Mouse (Mus musculus): ENCODE results near the gene Galk2. TPM values are rescaled to one million over a fixed set of nuclear protein-coding genes. Genes with fewer than 3 reads are reported as not detected.
A peak's percentile ranks its signal among the peaks of the same experiment; 100 is the strongest.

Gene Galk2
- polyA plus RNA-seq, 1 experiment from 2014 or later, result 9.5 TPM

DNA sequence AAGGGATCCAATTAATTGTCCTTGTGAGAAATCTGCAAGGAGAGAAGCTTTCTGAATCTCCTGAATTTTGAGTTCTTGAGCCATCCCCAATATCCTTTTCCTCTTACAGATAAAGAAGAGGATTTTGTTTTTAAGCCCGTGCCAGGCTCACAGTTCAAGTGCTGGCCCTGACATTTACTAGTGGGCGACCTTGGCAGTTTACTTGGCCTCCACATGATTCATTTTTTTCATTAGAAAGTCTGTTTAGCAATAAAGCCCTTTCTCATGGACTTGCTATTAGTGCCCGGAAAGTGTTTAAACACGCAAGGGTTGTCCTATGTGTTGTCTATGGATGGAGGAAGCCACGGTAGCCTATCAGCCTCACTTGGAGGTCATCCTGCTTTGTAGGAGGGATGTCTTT, 64.4 kb downstream of the Galk2 start:
- Histone ChIP-seq H3K27ac (replicated peaks) (no peak overlapping the region), H3K36me3 (replicated peaks) (no peaks in the 10 kb centered on the region), H3K4me3 (replicated peaks) (no peak overlapping the region), H3K4me2 (no peak overlapping the region), H3K9me3 (replicated peaks) (no peaks in the 10 kb centered on the region), H3K9ac (no peak overlapping the region), H3K27me3 (no peaks in the 10 kb centered on the region), H3K4me1 (replicated peaks) (no peaks in the 10 kb centered on the region)
- WGBS (ENCODE audit: insufficient replicate concordance), result 70% methylated on average over 5 of the region's 5 CpGs
- ATAC-seq (ENCODE audit: insufficient read depth), result no peak

DNA sequence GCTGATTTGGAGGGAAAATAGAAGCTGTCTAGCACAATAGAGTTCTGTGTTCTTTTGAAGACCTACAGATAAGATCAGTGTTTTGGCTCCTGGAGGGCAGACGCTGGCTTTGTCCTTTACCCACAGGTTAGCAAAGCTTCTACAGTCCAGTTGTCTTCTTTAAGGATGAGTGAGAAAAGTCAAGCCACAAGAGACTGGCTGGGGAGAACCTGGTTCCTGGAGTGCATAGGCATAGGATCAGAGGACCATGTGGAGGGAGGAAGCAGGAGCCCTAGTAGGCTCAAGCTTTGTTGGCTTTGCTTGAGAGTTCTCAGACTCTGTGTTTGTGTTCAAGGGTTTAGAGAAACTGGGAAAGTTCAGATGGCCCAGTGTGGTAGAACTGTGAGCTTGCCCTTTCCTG, 65.6 kb downstream of the Galk2 start:
- Histone ChIP-seq H3K4me3 (replicated peaks) (no peak overlapping the region), H3K9ac (no peak overlapping the region), H3K27ac (replicated peaks) (no peak overlapping the region), H3K4me1 (replicated peaks) (no peaks in the 10 kb centered on the region), H3K4me2 (no peak overlapping the region), H3K27me3 (no peaks in the 10 kb centered on the region), H3K9me3 (replicated peaks) (no peaks in the 10 kb centered on the region), H3K36me3 (replicated peaks) (no peaks in the 10 kb centered on the region)
- 49% methylated on average over 1 of the region's 1 CpGs for WGBS (ENCODE audit: insufficient replicate concordance)
- no peak for ATAC-seq (ENCODE audit: insufficient read depth)

DNA sequence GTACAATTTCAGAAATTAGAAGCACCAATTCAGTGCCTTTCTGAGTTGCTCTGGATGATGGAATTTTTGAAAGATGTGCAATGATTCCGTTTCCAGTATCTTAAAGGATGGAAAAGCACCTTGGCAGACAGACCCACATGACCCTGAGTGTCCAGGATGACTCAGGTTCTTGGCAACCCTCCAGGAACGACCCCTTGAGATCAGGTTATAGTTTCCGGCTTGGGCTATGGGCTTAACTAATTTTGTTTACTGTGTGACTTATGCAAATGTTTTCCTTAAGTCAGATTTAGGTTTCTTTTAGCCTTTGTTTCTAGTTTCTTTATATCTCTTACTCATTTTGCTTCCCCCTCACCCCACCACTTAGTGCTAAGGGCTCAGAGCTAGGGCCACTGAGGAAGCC, 66.2 kb downstream of the Galk2 start:
- Histone ChIP-seq H3K27ac (replicated peaks) (no peak overlapping the region), H3K9ac (no peak overlapping the region), H3K9me3 (replicated peaks) (no peaks in the 10 kb centered on the region), H3K36me3 (replicated peaks) (no peaks in the 10 kb centered on the region), H3K4me3 (replicated peaks) (no peak overlapping the region), H3K4me1 (replicated peaks) (no peaks in the 10 kb centered on the region), H3K27me3 (no peaks in the 10 kb centered on the region), H3K4me2 (no peak overlapping the region)
- WGBS (ENCODE audit: insufficient replicate concordance), result 47% methylated on average over 3 of the region's 3 CpGs
- no peak for ATAC-seq (ENCODE audit: insufficient read depth)

DNA sequence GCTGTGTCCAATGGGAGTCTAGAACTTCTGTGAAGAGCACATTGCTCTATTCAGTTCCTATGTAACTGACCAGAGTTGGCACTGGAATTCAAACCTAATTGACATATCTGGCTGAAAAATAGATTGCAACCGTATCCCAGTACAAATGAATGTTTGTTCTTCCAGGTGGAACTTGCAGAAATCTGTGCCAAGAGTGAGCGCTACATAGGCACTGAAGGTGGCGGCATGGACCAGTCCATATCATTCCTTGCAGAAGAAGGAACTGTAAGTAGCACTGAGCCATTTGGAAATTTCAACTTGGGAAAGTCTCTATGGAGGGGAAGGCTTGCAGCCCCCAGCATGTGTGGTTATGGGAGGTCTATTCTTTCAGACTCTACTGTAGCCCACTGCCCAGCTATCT, 70.5 kb downstream of the Galk2 start:
- H3K36me3 ChIP-seq (replicated peaks), result no peaks in the 10 kb centered on the region
- WGBS (ENCODE audit: insufficient replicate concordance), result 77% methylated on average over 3 of the region's 3 CpGs
- H3K4me1 ChIP-seq (replicated peaks), result no peaks in the 10 kb centered on the region
- H3K4me2 ChIP-seq, result no peak overlapping the region
- ATAC-seq (ENCODE audit: insufficient read depth), result no peak
- no peak overlapping the region for H3K27ac ChIP-seq (replicated peaks)
- no peaks in the 10 kb centered on the region for H3K27me3 ChIP-seq
- no peak overlapping the region for H3K4me3 ChIP-seq (replicated peaks)
- H3K9ac ChIP-seq, result no peak overlapping the region
- H3K9me3 ChIP-seq (replicated peaks), result no peaks in the 10 kb centered on the region

DNA sequence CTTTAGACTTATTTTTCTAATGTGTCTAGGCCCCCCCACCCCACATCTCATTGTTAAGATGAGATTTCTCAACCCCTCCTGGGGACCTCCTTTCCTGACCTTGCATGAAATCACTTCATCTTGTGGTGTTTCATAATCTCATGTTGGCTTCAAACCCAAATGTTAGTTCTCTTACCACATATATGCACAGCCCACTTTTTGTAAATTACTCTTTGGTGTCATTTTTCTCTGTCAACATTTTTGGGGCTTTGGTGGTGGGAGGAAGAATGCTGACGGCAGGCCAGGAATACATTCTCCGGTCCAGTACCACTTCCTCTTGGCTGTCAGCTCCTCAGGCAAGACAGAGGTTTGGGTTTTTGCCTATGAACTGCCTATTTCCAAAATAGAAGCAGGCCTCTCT, 71.0 kb downstream of the Galk2 start:
- no peak for ATAC-seq (ENCODE audit: insufficient read depth)
- H3K9ac ChIP-seq, result no peak overlapping the region
- H3K9me3 ChIP-seq (replicated peaks), result no peaks in the 10 kb centered on the region
- H3K27ac ChIP-seq (replicated peaks), result no peak overlapping the region
- no peak overlapping the region for H3K4me2 ChIP-seq
- H3K4me1 ChIP-seq (replicated peaks), result no peaks in the 10 kb centered on the region
- H3K4me3 ChIP-seq (replicated peaks), result no peak overlapping the region
- no peaks in the 10 kb centered on the region for H3K36me3 ChIP-seq (replicated peaks)
- 57% methylated on average over 2 of the region's 2 CpGs for WGBS (ENCODE audit: insufficient replicate concordance)
- no peaks in the 10 kb centered on the region for H3K27me3 ChIP-seq

DNA sequence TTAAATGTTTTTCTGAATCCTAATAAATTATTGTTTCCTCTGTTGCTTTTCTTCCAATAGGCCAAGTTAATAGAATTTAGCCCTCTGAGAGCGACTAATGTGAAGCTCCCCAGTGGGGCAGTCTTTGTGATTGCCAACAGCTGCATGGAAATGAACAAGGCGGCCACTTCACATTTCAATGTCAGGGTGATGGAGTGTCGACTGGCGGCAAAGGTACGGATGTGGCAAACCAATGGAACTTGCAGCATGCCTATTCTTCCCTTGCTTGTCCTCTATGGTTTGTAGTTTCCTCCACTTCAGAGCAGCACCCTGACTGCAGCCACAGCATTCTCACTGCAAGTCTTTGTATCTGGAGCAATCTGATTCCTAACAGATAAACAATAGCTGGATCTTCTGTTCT, 72.3 kb downstream of the Galk2 start:
- Histone ChIP-seq H3K27ac (replicated peaks) (no peak overlapping the region), H3K4me2 (no peak overlapping the region), H3K9ac (no peak overlapping the region), H3K9me3 (replicated peaks) (no peaks in the 10 kb centered on the region), H3K4me1 (replicated peaks) (no peaks in the 10 kb centered on the region), H3K27me3 (no peaks in the 10 kb centered on the region), H3K36me3 (replicated peaks) (no peaks in the 10 kb centered on the region), H3K4me3 (replicated peaks) (no peak overlapping the region)
- no peak for ATAC-seq (ENCODE audit: insufficient read depth)
- 61% methylated on average over 5 of the region's 5 CpGs for WGBS (ENCODE audit: insufficient replicate concordance)

DNA sequence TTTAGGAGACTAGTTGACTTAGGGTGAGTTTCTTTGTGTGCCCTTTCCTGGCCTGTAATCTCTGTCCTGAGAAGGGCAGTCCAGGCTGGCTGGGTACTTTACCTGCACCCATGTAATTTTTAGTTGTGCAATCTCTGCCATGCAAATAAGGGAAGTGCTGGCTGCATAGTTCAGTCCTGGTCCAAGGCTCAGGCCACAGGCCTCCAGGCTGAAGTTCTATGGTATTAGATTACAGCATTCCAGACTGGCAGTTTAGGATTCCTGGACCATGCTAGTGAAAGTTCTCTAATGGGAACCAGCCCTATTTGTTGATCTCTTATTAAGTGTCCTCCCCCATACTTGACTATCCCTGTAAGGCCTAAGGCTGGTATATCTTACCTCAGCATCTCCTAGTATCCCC, 73.8 kb downstream of the Galk2 start:
- no peak overlapping the region for H3K27ac ChIP-seq (replicated peaks)
- no peak overlapping the region for H3K4me2 ChIP-seq
- H3K4me3 ChIP-seq (replicated peaks), result no peak overlapping the region
- H3K9me3 ChIP-seq (replicated peaks), result no peaks in the 10 kb centered on the region
- ATAC-seq (ENCODE audit: insufficient read depth), result peak; percentile 56
- no peaks in the 10 kb centered on the region for H3K36me3 ChIP-seq (replicated peaks)
- H3K4me1 ChIP-seq (replicated peaks), result no peaks in the 10 kb centered on the region
- H3K27me3 ChIP-seq, result no peaks in the 10 kb centered on the region
- no peak overlapping the region for H3K9ac ChIP-seq

DNA sequence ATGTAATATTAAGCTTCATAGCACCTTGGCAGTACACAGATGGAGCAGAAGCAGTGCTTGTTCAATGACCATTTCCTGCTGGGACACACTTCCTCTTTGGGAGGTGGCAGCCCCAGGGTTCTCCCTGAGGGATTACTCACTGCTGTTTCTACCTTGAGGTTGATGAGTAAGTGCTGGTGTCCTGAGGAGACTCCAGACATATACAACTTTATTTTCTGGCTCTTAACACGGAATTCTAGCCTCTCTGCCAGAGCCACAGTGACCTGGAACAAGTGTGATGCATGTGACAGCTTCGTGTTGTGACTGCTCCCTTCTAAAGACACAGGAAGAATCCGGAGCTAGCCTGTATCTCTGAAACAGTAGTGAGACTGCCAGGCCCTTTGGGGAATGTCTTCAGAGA, 75.1 kb downstream of the Galk2 start:
- H3K9me3 ChIP-seq (replicated peaks), result no peaks in the 10 kb centered on the region
- H3K4me1 ChIP-seq (replicated peaks), result no peaks in the 10 kb centered on the region
- H3K4me3 ChIP-seq (replicated peaks), result no peak overlapping the region
- ATAC-seq (ENCODE audit: insufficient read depth), result no peak
- H3K9ac ChIP-seq, result no peak overlapping the region
- no peaks in the 10 kb centered on the region for H3K27me3 ChIP-seq
- no peak overlapping the region for H3K4me2 ChIP-seq
- 45% methylated on average over 3 of the region's 3 CpGs for WGBS (ENCODE audit: insufficient replicate concordance)
- H3K27ac ChIP-seq (replicated peaks), result no peak overlapping the region
- H3K36me3 ChIP-seq (replicated peaks), result no peaks in the 10 kb centered on the region

DNA sequence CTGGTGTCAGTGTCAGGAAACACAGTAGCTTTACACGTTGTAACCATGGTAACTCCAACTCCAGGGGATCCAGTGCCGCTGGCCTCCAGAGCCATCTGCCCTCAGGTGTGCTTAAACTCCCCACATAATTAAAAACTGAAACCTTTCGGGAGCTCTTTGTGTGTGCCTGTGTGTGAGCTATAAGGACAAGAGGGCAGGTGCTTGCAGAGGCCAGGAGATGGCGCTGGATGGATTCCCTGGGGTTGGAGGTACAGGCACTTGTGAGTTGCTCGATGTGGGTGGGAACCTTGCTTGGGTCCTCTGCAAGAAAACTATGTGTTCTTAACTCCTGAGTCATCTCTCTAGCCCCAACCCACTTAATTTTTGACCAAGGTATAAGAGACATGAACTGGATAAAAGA, 77.5 kb downstream of the Galk2 start:
- no peak overlapping the region for H3K27ac ChIP-seq (replicated peaks)
- H3K4me3 ChIP-seq (replicated peaks), result no peak overlapping the region
- no peaks in the 10 kb centered on the region for H3K36me3 ChIP-seq (replicated peaks)
- H3K4me2 ChIP-seq, result no peak overlapping the region
- no peak for ATAC-seq (ENCODE audit: insufficient read depth)
- no peaks in the 10 kb centered on the region for H3K9me3 ChIP-seq (replicated peaks)
- no peaks in the 10 kb centered on the region for H3K27me3 ChIP-seq
- no peaks in the 10 kb centered on the region for H3K4me1 ChIP-seq (replicated peaks)
- no peak overlapping the region for H3K9ac ChIP-seq
- WGBS (ENCODE audit: insufficient replicate concordance), result 58% methylated on average over 5 of the region's 5 CpGs

DNA sequence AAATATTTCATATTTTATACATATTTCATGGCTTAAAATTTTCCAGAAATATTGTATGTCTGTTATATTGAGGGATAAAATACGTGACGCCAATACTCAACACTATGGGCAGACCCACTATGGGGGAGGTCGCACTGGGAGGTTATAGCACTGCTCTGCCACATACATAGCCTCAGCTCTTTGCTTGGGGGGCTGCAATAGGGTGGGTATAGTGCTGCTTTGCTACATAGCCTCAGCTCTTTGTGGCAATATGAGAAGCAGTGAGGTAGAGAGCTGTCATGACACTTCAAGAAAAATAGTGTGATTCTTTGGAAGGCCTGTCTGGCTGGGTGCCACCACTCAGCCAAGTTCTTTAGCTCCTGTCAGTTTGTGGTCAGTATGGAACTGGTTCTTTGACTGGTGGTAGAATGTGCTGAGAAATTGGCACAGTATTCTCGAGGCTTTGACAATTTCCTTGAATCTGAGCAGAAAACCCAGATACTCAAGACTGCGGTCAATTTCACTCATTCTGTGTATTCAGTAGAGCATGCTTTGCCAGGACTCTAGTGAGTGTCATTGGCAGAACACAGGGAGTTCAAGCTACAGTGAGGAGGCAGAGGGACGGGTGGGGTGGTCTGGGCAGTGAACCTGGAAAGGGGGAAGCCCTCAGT, 80.2 kb downstream of the Galk2 start:
- no peak for ATAC-seq (ENCODE audit: insufficient read depth)
- Histone ChIP-seq H3K4me1 (replicated peaks) (no peaks in the 10 kb centered on the region), H3K27me3 (no peaks in the 10 kb centered on the region), H3K27ac (replicated peaks) (no peak overlapping the region), H3K4me3 (replicated peaks) (no peak overlapping the region), H3K36me3 (replicated peaks) (no peaks in the 10 kb centered on the region), H3K9ac (no peak overlapping the region), H3K4me2 (no peak overlapping the region), H3K9me3 (replicated peaks) (no peaks in the 10 kb centered on the region)
- WGBS (ENCODE audit: insufficient replicate concordance), result 72% methylated on average over 6 of the region's 6 CpGs

DNA sequence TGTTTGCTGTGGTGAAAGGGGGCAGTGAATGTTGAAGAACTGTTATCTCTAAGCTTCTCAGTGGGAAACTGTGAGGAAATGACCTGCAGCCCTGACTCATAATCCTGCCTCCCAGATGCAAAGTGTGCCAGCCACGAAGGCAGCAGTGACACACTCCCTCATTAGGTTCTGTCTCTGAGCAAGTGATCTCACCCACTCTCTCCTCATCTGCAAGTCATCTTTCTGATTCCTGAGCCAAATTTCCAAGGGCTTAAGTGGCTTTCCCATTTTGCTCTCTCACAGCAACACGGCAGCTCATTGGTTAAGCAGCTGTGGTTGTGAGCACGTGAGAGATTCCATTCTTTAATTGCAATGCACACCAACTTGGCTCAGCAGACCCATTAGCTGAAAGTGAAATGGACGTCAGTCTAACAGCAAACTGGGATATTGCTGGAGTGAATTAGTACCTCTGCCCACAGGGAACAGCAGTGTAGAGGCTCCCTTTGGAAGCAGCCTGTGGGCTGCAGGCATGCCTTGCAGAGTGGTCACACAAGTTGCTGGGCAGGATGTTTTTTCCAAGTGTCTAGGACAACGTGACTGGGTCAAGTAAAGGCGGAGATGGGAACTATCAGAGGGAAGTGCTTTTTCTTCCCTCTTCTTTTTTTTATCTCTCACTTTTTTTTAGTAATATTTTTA, 82.3 kb downstream of the Galk2 start:
- no peak overlapping the region for H3K4me3 ChIP-seq (replicated peaks)
- ATAC-seq (ENCODE audit: insufficient read depth), result no peak
- 61% methylated on average over 6 of the region's 6 CpGs for WGBS (ENCODE audit: insufficient replicate concordance)
- H3K9me3 ChIP-seq (replicated peaks), result no peaks in the 10 kb centered on the region
- no peaks in the 10 kb centered on the region for H3K27me3 ChIP-seq
- H3K9ac ChIP-seq, result no peak overlapping the region
- H3K4me2 ChIP-seq, result no peak overlapping the region
- H3K36me3 ChIP-seq (replicated peaks), result no peaks in the 10 kb centered on the region
- H3K4me1 ChIP-seq (replicated peaks), result no peaks in the 10 kb centered on the region
- no peak overlapping the region for H3K27ac ChIP-seq (replicated peaks)

DNA sequence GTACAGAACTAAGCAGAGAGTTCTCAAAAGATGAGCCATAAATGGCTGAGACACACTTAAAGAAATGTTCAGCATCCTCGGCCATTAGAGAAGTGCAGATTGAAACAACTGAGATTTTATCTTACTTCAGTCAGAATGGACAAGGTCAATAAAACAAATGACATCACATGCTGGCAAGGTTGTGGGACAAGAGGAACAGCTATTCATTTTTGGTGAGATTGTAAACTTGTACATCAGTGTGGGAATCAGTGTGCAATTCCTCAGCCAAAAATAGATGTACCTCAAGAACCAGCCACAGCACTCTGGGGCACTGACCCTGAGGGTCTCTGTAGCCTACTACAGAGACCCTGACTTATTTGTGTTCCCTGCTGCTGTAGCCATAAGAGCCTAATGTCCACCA, 84.4 kb downstream of the Galk2 start:
- H3K4me1 ChIP-seq (replicated peaks), result no peaks in the 10 kb centered on the region
- H3K9me3 ChIP-seq (replicated peaks), result no peaks in the 10 kb centered on the region
- no peak overlapping the region for H3K4me2 ChIP-seq
- no peaks in the 10 kb centered on the region for H3K36me3 ChIP-seq (replicated peaks)
- H3K27me3 ChIP-seq, result no peaks in the 10 kb centered on the region
- no peak overlapping the region for H3K27ac ChIP-seq (replicated peaks)
- H3K9ac ChIP-seq, result no peak overlapping the region
- ATAC-seq (ENCODE audit: insufficient read depth), result no peak
- H3K4me3 ChIP-seq (replicated peaks), result no peak overlapping the region
- 42% methylated on average over 1 of the region's 1 CpGs for WGBS (ENCODE audit: insufficient replicate concordance)
